Mouse (Mus musculus) cerebellum, postnatal 10 days (tissue): ENCODE data around the gene Gm9837.
A peak's percentile ranks its signal among the peaks of the same experiment; 100 is the strongest.

Experiments
- DNase-seq, 2 experiments: peaks; one replicate each; pipeline ENCODE4 v3.0.0; 2021; ENCODE audit warnings: mixed read lengths in 2 of 2

Gene Gm9837

DNA sequence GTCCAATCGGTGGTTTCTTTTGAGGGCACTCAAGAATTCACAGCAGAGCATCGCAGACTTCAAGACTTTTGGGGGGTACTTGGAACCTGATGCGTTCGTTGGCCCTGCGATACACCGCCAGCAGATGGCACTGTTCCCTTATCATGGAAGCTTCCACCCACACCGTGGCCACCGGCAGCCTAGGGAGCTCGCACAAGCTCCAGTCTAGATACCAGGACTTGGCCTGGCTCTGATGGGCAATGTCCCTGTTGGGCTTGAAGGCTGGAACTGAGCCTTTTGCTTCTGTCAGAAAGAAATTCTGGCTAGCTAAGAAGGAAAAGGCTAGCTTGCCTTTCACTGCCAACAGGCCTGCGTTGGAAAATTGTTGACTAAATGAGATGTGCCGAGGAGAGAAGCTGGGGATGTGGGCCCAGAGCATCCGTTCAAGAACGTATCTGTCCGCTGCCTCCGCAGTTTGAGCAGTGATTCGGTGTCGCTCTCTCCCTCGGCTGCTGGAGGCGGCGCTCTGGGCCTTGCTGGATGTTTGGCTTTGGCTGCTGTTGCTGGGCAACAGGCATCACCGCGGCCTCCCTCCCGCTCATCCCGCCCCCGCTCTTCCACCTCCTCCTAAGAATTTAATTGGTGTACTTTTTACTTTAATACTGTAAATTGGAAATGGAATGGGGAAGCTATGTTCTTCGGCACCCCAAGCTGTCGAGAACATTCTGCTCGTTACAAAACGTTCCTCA is at the start of gene Gm9837:
TSS of gene Gm9837 (minus strand) at position 512 of the 728 bp plus-strand sequence.
- peak; percentile 97 to 98 for DNase-seq

GRCm38 (mm10) chr11:53519207-53520121 is 49.2 kb upstream of the Gm9837 start, which contains the start of gene Sept8:
Sept8 (plus strand) TSS chr11:53519257.
- peak; percentile 75 to 76 for DNase-seq

GRCm38 (mm10) chr11:53518759-53519158 is 48.5 kb upstream of the Gm9837 start:
- DNase-seq = no peak

GRCm38 (mm10) chr11:53516775-53517627 is 46.7 kb upstream of the Gm9837 start:
- DNase-seq = no peak

DNA sequence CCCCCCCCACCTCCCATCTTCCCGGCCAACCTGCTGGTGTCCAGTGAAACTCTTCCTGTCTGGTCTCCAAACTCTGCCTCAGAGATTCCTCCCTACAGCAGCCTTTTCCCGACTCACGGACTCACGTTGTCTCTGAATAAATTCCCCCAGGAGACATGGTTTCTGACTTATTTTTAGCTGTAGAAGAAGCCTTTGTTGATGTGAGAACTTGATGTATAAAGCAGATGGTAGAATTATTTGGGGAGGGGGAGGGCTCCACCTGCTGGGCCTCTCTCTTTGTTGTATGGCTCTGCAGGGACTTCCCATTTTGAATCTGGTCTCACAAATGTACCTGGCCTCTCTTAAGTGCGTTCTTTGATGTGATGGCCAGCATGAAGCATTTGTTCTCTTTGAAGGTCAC is 40.1 kb upstream of the Gm9837 start:
- no peak for DNase-seq

DNA sequence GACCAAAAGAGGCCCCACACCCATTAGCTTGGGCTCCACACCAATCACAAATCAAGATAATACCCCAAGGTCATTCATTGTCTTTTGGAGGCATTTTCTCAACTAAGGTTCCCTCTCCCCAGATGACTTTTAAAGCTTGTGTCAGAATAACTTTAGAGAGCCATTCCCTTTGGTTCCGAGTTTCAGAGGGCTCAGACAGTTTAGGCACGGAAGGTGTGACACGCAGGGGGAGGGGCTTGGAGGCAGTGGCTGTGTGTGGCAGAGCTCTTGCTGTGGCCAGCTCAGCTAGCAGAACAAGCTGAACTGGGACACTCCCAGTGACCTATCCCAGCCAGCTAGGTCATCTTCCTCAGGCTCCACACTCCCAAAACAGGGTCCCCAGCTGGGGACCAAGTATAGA is 38.3 kb upstream of the Gm9837 start:
- no peak for DNase-seq

DNA sequence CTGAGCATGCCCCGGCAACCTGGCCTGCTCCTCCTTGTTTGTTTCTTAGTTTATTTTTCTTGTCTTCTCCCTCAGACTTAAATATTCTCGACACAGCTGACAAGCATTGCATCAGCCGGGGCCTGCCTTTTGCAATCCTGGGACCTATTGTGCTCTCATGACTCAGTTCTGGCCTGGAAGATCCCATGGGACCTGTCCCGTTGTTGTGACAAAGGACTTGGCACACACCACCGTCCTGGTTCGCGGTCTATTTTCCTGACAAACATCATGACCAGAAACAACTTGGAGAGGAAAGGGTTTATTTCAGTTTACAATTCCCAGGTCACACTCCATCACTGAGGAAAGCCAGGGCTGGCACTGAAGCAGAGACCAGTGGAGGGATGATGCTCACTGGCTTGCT is 37.9 kb upstream of the Gm9837 start:
- DNase-seq = peak in 1 of 2 experiments; percentile 20

GRCm38 (mm10) chr11:53507098-53507805 is 37.0 kb upstream of the Gm9837 start:
- DNase-seq = peak; percentile 68 to 77

DNA sequence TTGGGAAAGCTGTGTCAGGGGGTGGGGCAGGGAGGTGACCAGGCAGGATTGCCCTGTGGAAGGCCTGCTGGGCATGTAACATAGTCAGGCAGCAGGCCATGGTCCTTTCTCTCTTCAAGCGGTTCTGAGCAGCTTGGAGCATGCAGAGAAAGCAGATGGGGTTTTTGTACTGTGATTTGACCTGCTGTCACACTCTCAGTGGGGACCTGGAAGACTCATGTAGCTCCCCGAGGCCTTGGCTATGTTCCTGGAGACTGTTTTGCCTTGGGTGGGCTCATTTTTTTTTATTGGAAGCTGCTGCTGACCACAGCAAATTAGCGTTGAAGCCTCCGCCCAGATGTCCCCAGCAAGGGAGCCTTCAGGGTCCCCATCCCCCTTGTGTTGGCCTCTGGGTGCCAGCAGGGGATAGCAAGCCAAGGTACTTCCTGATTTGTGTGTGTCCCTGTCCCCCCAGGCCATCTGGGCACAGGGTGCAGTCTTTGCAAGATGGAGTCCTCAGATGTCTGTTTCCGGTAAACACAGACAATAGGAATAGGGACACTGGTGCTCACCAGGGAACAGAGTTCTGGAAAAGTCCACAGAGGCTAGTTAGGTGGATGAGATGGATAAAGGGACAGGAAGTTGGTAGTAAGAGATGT is 34.9 kb upstream of the Gm9837 start:
- peak; percentile 95 for DNase-seq

- DNase-seq = peak; percentile 25 to 29
Observed at GRCm38 (mm10) chr11:53504376-53504775, 34.1 kb upstream of the Gm9837 start.

DNA sequence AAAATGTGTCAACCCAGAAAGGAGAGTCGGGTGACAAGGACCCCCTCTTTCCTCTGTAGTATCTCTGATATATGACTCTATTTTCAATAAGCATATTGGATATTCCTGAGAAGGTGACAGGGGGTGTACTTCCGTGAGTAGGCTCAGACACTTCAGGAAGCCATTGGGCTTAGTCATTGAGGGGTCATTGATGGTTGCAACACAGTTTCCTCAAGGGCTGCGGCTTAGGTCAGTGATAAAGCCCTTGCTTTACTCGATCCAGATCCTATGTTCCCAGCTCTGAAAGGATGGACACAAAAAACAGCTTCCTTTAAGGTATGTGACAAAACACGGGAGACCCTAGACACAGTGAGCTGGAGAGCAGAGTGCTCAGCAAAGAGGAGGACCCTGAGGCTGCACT is 33.5 kb upstream of the Gm9837 start:
- DNase-seq = no peak

DNA sequence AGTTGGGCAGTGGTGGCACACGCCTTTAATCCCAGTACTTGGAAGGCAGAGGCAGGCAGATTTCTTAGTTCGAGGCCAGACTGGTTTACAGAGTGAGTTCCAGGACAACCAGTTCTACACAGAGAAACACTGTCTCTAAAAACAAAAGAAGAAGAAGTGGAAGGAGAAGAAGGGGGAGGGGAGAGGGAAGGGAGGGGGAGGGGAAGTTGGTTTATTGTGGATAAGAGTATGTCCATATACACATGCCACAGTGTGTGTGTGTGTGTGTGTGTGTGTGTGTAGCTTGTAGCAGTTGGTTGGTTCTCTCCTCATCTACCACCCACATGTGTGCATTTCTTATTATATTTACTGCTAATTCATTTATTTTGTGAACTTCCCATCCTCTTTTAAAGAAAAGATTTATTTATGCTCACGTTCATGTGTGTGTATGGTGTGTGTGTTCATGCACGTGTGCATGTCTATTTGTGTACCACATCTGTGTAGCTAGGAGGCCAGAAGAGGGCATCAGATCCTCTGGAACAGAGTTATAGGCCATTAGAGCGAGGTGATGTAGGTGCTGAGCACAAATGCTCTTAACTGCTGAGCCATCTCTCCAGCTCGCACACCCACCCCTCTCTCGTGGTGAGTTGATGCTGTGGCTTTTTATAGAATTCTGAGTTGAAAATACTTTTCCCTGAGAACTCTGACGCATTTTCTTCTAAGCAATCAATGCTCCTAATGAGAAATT is 31.9 kb upstream of the Gm9837 start:
- no peak for DNase-seq

DNA sequence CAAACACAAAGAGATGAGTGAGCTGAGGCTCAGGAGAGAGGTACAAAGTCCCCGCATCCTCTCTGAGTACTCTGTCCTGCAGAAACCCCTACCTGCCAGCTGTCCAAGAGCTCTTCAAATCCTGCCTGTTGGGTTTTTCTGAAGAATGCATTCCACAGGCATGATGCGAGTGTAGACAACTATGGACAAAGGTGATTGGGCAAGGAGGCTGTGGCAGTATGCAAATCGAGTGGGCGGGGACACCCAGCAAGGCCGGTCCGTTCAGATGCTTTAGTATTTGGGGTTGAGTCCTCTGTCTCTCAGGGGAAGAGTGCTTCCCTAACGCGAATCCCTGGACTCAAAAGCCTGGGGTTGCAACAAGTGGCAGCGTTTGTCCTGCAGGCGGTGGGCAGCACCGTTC is 30.3 kb upstream of the Gm9837 start:
- no peak for DNase-seq

DNA sequence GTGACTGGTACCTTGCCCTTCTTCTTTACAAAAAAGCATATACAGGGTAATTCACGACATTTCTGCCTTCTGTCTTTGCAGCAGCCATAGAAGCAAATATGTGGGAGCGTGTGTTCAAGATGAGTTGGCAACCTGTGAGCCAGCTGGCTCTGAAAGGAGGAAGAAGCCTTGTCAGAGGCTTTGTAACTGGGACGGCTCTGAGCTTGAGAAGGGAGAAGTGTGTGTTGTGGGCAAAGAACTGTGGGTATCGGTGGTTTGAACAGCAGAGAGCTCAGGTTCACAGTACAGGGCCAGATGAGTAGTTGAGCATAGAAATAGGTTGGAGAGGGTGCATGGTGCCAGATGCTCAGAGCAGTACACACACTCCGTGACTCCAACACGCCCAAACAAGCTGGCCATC is 26.7 kb upstream of the Gm9837 start:
- DNase-seq = peak; percentile 46 to 48

DNA sequence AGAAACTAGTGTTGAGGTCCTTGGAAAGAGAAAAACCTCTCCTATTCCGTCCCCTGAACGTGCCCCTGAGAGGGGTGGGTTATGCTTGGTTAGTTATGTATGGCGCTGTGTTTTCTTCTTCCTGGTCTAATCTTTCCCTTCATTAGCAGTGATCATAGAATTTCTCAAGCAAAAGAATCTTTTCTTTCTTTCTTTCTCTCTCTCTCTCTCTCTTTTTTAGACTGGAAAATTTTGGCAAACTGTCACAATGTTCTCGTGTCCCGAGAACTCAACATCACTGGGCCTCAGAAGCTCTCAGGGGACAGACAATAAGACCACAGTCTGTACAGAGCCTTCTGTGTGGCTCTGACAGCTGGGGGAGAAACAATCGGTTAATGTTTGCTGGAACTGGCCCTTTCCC is 25.1 kb upstream of the Gm9837 start:
- DNase-seq = peak in 1 of 2 experiments; percentile 39

- DNase-seq = no peak
Observed at GRCm38 (mm10) chr11:53493243-53493955, 23.1 kb upstream of the Gm9837 start.

DNA sequence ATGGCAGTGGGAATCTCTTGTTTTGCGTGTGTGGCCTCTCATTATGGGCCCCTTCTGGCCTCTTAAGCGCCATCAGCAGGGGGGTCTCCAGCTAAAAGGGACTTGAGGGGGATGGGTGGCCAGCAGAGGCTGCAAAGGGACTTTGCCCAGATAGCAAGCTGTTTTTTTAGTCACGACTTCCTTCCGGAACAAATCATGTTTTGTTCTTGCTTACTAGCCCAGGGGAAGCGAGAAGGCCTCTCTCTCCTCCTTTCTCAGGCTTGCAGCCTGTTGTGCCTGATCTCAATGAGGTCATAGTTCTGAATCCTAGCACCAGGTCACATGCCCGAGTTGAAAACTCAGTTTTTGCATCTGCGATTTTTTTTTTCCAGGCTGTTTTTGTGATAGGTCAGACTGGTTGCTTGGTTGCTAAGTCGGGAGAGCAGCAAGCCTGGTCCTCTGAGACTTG is 21.7 kb upstream of the Gm9837 start:
- peak; percentile 46 to 59 for DNase-seq

GRCm38 (mm10) chr11:53489421-53489820 is 19.1 kb upstream of the Gm9837 start:
- DNase-seq = no peak

GRCm38 (mm10) chr11:53489007-53489406 is 18.7 kb upstream of the Gm9837 start:
- DNase-seq = no peak
